Mouse (Mus musculus): ENCODE measurements at regions not wholly inside any gene's neighbourhood (a gene's known extent, or its start where the extent isn't known, plus 50 kb on each side); places are given as distances from the start of the nearest gene placed in this dataset.

DNA sequence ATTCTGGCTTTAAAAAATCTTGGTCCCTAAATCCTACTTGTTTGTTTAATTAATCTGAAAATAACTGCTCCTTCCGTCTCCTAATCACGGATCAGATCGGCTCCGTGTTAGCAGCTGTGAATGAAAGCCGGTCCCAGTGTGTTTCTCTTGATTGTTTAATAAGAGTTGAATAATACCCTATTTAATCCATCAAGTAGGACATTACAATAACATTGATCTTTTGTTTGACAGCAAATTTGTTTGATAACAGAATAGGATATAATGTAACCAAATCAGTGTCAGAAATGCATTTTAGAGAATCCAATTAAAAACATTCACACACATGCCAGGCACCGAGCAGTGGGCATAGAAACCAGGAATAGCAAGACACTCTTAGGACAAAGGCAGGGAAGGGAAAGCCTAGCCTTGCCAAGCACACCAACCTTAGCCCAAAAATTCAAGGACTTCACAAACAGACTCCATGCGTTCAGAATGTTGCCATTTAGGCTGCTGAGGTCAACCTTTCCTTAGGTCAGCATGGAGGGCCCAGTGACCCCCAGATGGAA lies 332.5 kb upstream of the Meis1 start:
- no peak for DNase-seq (ENCODE audit: low spot score)

- DNase-seq (ENCODE audit: low spot score): no peak
These were observed 334.9 kb upstream of the Meis1 start for GRCm38 (mm10) chr11:19353706-19354105.

- peak; percentile 0 for DNase-seq (ENCODE audit: low spot score)
These were observed 336.4 kb upstream of the Meis1 start for GRCm38 (mm10) chr11:19355179-19355578.

DNA sequence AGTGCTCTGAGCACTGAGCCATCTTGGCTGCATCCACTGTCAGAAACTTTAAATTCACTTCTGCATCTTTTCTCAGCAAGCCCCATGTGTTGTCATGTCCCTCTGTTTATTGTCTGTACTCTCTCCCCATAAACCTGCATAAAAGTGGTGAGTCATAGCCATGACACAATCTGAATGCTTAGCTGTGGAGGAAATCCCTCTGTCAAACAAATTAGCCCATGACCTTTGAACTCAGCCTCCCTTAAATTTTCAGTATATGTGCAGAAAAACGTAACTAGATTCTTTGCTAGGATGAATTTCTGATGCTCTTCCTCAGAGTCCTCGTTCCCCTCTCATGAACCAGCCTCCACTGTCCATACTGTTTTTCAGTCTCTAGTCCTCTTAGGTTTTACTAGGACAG lies 337.4 kb upstream of the Meis1 start:
- no peak for DNase-seq (ENCODE audit: low spot score)

- no peak for DNase-seq (ENCODE audit: low spot score)
These were observed 350.4 kb upstream of the Meis1 start for GRCm38 (mm10) chr11:19369152-19369551.

DNA sequence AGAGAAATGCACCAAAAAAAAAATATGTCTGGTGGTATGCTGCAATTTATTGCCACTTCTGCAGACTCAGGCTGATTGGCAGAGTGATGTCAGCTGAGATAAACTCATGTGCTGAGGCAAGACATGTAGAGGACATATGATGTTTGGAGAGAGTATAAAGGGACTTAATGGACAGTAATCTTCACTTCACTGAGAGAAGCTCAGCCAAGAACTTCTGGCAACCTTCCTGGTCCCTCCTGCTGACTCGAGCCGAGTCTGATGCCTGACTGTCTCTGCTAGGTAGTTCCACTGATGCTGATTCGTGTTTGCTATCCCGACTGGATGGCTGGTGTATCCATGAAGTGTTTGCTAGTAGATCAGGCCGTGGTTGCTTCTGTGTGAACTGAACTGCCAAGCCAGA lies 354.7 kb upstream of the Meis1 start:
- DNase-seq (ENCODE audit: low spot score): no peak

- DNase-seq (ENCODE audit: low spot score): no peak
These were observed 362.1 kb upstream of the Meis1 start for GRCm38 (mm10) chr11:19380935-19381334.

GRCm38 (mm10) chr11:19389136-19389535 lies 370.4 kb upstream of the Meis1 start:
- no peak for DNase-seq (ENCODE audit: low spot score)

DNA sequence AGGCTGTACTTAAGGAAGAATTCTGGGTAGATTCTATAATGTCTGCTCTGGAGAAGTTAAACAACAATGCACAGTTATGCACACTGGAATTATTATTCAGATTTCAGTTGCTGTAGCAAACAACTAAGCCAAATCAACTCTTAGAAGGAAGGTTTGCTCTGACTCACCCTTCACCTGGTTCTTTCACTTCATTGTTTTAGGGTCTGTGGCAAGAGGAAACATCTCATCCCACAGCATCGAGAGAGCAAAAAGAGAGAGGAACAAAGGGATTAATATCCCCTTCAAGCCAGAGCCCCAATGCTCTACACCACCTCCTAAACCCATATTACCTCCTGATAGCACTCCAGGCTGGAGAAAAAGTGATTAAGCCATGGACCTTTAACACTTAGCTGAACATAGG lies 373.4 kb upstream of the Meis1 start:
- DNase-seq (ENCODE audit: low spot score): no peak

DNA sequence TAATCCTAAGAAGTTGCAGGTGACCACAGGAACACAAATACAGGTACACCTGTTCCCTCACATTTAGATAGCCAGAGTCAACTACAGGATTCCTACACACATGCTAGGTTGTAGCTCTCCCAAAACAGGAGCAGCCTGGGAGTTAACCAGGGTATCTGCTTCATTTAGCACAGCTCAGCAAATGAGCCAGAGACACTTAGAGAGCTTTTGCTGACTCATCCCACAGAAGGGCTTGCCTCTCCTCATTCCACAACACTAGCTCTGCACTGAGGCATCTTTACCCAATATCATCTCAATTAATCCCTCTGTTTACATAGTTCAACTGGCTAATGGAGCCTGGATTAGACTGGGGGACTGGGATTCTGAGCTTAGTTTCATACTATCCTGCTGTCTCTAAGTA lies 375.6 kb upstream of the Meis1 start:
- DNase-seq (ENCODE audit: low spot score): no peak

DNA sequence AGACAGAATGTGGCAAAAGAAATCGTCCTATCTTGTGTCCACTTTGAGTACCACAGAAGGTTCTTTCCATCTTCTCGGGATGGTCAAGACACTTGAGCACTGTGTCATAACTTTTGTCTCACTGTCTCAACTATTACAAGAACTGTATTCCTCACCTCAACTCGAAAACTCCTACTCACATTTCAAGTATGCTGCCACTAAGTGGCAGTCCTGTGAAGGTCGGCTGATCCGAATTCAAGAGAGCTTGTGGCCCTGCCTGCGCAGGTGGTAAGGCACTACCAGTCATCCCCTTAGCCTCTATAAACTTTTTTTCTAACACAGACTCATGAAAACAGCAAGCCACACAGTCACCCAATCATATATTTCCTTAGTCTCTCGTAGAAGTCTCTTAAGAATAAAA lies 381.6 kb upstream of the Meis1 start:
- DNase-seq (ENCODE audit: low spot score): no peak

DNA sequence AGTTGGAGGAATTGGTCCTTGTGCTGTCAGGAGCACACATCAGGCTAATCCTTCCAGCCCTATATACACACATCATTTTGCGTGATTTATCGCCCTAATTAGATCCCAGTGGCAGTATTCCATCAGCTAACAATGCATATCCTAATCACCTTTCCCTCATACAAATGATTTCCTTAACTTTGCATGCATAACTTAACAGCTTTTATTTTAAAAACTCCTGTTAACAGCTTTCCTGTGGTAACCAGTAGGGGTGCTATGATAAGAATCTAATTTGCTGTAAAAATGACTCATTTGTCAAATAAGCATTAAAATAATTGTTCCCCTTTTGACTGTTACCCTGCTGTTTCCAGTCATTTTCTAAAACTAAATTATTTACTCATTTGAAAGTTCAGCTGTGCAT lies 401.4 kb upstream of the Meis1 start:
- DNase-seq (ENCODE audit: low spot score): no peak

DNA sequence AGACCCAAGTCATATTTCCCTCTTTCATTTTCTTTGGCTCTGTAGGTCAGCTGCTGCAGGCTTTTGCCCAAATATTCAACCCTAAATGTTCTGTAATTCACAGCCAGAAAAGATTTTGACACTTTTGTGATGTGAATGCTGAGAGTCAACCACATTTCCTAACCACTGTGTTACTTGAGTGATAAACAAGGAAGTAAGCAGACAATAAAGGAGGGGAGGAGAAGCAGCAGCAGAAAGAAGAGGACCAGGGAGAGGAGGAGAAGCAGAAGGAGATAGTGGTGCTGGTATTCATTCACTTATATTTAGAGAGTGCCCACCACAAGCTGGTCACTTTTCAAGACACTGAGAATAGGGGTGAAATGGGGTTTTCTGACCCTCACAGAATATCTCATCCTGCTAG lies 404.5 kb upstream of the Meis1 start:
- DNase-seq (ENCODE audit: low spot score): peak; percentile 1

DNA sequence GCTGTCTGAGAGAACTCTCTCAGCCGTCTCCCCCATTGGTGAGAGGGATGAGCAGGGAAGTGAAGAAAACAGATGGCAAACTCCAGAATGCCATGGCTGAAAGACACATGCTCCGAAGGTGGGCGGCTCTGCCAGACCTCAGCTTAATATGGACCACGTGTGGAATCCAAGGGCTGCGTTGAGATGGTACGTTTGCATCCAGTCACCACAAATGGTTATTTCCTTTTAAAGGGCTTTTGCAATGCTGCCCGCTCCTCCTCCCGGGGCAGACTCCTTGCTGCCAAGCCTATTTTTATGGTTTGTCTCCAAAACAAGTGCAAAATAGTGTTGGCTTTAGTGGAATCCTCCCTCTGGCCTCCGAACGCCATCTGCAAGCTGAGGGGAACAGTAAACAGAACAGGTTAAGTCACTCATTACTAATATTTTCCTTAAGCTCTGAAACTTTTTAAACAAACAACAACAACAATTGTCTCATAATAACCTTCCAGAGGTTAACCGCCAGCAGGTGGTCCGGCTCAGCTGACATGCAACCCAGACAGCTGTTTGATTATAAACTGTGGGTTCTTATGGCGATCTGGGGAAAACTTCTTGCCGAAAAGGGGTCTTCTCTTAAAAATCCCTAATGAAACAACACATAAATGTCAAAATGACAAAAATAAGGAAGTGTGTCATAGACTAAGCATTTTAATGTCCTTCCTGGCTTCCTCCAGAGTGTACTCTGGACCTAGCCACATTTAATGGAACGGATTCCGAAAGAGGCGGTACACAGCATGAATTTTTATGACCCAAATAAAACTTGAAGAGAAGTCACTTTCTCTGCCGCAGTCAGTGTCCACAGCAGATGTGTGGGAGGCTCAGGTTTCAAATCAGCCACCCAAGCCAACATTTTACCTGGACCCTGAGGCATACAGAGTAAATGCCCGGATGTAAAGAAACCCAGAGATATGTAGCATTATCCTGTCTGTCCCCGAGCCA lies 405.3 kb upstream of the Meis1 start:
- DNase-seq (ENCODE audit: low spot score): peak; percentile 38

DNA sequence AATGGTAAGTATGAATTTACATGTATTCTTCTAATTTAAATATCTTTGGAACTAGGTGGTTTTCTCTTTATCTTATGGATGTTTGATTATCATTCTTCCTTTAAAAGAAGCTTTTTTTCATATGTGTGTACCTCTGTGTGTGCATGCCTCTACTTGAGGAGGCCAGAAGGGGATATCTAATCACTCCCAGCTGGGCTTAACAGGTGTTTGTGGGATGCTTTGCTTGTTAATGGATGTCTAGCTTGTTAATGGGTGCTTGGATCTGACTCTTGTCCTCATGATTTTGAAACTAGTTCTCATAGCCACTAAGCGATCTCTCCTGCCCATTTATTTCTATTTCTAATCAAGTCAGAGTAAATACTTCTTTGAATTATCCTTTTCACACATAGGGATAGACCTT lies 408.8 kb upstream of the Meis1 start:
- DNase-seq (ENCODE audit: low spot score): no peak

- DNase-seq (ENCODE audit: low spot score): no peak
These were observed 415.2 kb upstream of the Meis1 start for GRCm38 (mm10) chr11:19433680-19434619.

- DNase-seq (ENCODE audit: low spot score): no peak
These were observed 419.6 kb upstream of the Meis1 start for GRCm38 (mm10) chr11:19438385-19438784.

DNA sequence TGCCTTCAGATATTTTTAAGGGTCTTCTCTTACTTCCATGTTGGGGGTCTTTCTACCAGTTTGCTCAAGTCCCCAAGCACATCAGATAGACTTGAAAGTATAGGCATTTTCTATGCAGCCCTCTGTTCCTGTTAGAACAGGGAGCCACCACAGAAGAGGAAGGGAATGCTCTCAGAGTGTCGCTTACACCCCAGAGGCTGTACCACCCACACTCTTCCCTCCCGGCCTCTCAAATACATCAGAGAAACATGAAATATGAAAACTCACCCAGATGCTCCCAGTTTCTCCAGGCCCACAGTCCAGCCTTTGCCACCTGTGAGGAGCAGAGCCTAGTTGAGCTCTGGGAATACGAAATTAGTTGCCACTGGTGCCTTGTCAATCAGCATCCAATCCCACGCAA lies 423.2 kb upstream of the Meis1 start:
- no peak for DNase-seq (ENCODE audit: low spot score)

DNA sequence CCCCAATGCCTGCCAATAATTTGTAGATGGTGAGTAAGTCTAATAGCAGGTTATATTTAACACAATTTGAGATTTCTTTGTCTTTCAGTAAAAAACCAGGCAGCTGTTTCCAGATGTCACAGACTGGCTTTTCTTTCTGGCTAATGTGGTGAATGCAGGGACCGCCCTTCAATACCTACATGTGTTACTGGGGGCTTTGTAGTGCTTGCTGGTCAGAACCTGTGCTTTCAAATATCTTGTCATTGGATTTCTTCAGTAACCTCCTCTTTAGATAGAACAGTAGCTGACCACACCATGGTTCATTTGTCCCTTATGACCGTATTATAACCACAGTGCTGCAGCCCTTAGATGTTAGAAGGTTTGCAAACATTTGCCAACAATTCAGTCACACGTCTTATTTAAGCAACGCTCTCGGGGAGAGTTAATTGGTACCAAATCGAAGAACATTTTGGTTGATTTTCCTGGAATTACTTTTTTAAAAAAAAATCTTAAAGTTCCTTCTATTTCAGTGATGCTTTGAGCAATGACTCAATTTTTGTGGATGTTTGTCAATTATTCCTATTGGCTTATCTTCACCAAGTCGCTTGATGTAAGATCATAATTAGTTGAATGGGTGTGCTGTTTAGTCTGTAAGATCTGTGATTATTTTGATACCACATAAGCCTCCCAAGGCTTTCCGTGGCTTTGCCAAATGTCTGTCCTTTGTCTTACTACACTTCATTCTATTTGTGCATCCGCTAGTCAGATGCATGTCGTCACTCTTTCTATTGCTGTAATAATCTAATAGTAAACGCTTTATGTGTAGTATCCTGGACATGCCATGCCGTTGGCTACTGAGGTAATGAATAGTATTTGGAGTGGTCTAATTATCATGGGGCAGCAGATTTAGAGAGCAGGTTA lies 436.9 kb upstream of the Meis1 start:
- peak; percentile 10 for DNase-seq (ENCODE audit: low spot score)

- no peak for DNase-seq (ENCODE audit: low spot score)
These were observed 437.8 kb upstream of the Meis1 start for GRCm38 (mm10) chr11:19456577-19456976.

DNA sequence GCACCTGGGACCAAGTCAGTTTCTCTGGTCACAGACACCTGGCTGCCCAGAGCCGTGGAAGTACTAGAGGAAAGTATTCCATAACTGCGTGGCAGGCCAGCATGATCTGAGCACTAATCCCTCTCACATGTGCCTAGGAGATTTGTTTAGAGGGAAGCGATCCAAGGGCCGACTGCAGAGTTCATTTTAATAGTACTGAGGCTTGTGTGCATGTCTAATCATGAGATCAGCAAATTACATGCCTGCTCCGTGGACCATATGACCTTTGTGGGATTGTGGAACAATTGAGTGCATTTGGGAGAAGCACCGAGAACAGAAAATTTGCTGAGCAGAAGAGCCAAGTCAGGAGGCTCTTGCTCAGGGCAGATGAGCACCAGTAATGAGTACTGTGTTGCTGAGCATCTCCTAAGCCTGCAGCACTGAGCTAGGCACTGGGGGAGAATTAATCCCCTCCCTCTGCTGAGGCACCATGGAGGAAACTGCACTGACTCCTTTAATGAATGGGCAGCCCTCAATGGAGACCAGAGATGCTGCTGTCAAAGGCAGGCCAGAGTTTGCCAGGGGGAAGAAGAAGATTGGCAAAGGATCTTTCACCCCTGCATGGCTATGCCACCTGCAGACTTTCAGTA lies 445.1 kb upstream of the Meis1 start:
- no peak for DNase-seq (ENCODE audit: low spot score)

All from lung, postnatal 25 days (tissue).